Mouse (Mus musculus) heart, adult 2 months (tissue): ENCODE measurements around the gene Rpn2.

Source experiments
- CTCF ChIP-seq: fragments of 200-600 bp; IDR thresholded peaks from 2 replicates; pipeline ENCODE4 v1.8.1; 2022; ENCODE audit warnings: antibody characterized with exemption, mild to moderate bottlenecking, moderate library complexity
- EP300 ChIP-seq: fragments of 200-500 bp; IDR thresholded peaks from 2 replicates; pipeline ENCODE4 v1.6.1; 2011; ENCODE audit warnings: low read depth, low read length, control low read depth; ENCODE audit not compliant: insufficient read depth
- POLR2A ChIP-seq: fragments of 200-500 bp; IDR thresholded peaks from 2 replicates; pipeline ENCODE4 v1.6.1; 2011; ENCODE audit warnings: mild to moderate bottlenecking, low read depth, low read length, control low read depth; ENCODE audit not compliant: insufficient read depth

- TF ChIP-seq CTCF = no peak
- no peak for TF ChIP-seq POLR2A
- TF ChIP-seq EP300 = no peak
Measured at GRCm38 (mm10) chr2:157308273-157308917, 29.6 kb downstream of the Rpn2 start.
